Mouse (Mus musculus) kidney, embryonic 15.5 days (tissue): Measurements from ENCODE around the gene Tdrd1. TPM values are rescaled to one million over a fixed set of nuclear protein-coding genes. Genes with fewer than 3 reads are reported as not detected.

Experiments used
- polyA plus RNA-seq: library from polyadenylated mRNA; unstranded; fragments of >200 nt; fragmentation: Nextera tagmentation; extraction: Ambion mirVana; gene quantifications from 2 replicates; pipeline ENCODE4 v1.2.1, GENCODE M21; 2015

The Tdrd1 gene
- polyA plus RNA-seq, 1 experiment from 2014 or later: 0.66 TPM

Other genes starting within 250 kb of the Tdrd1 start
- 0.23 and 0.36 TPM in 2 replicates for gene Adrb1, start 104.0 kb upstream of the Tdrd1 start, polyA plus RNA-seq
- gene Ccdc186, start 4.0 kb upstream of the Tdrd1 start, polyA plus RNA-seq: 18.3 and 23.3 TPM in 2 replicates
- 18.1 and 18.8 TPM in 2 replicates for gene Vwa2, start 48.0 kb downstream of the Tdrd1 start, polyA plus RNA-seq
- 16.8 and 18.3 TPM in 2 replicates for gene Afap1l2, start 182.0 kb downstream of the Tdrd1 start, polyA plus RNA-seq